Mouse (Mus musculus) embryonic fibroblast, embryonic 13.5 days (primary cell): ENCODE results near the gene Epb41l2. TPM values are rescaled to one million over a fixed set of nuclear protein-coding genes. Genes with fewer than 3 reads are reported as not detected.

Source experiments
- H3K27ac ChIP-seq: 2 replicates; pipeline ENCODE4 v1.5.1; 2012; ENCODE audit warnings: low read length, control low read depth, inconsistent platforms; ENCODE audit not compliant: insufficient read depth
- H3K4me1 ChIP-seq: 2 replicates; pipeline ENCODE4 v1.6.1; 2011; ENCODE audit warnings: low read length; ENCODE audit not compliant: control insufficient read depth, insufficient read depth
- H3K4me3 ChIP-seq: 2 replicates; pipeline ENCODE4 v1.5.1; 2011; ENCODE audit warnings: mild to moderate bottlenecking, control low read depth, low read length; ENCODE audit not compliant: insufficient read depth
- CTCF ChIP-seq: IDR thresholded peaks from 2 replicates; pipeline ENCODE4 v1.5.1; 2011; ENCODE audit warnings: mild to moderate bottlenecking, control low read depth, low read length, moderate library complexity, borderline replicate concordance; ENCODE audit not compliant: insufficient read depth
- POLR2A ChIP-seq: IDR thresholded peaks from 2 replicates; pipeline ENCODE4 v1.6.1; 2011; ENCODE audit warnings: low read depth, mild to moderate bottlenecking, control low read depth, low read length, moderate library complexity
- polyA plus RNA-seq: library from polyadenylated mRNA; stranded (reverse); fragments of >200 nt; gene quantifications from 2 replicates; pipeline ENCODE4 v1.2.4, GENCODE M21; 2011; ENCODE audit warnings: low read depth; ENCODE audit not compliant: missing spikeins, insufficient read length

Gene Epb41l2
- polyA plus RNA-seq, 1 experiment = 134 TPM

GRCm38 (mm10) chr10:25533105-25533504 lies 173.5 kb downstream of the Epb41l2 start:
- TF ChIP-seq CTCF (no peak), POLR2A (no peak)
- H3K4me3 ChIP-seq = no peak overlapping the region
- no peaks in the 10 kb centered on the region; the same call in 1 of the 2 replicates for H3K4me1 ChIP-seq
- H3K27ac ChIP-seq = no peak overlapping the region

GRCm38 (mm10) chr10:25533513-25534246 lies 174.1 kb downstream of the Epb41l2 start:
- Histone ChIP-seq H3K4me1 (no peaks in the 10 kb centered on the region; the same call in 1 of the 2 replicates), H3K27ac (no peak overlapping the region), H3K4me3 (no peak overlapping the region)
- TF ChIP-seq CTCF (no peak), POLR2A (no peak)

- Histone ChIP-seq H3K27ac (no peak overlapping the region), H3K4me3 (no peak overlapping the region), H3K4me1 (no peaks in the 10 kb centered on the region; the same call in 1 of the 2 replicates)
- no peak for TF ChIP-seq CTCF
- no peak for TF ChIP-seq POLR2A
Measured at GRCm38 (mm10) chr10:25534467-25534866, 174.9 kb downstream of the Epb41l2 start.

- Histone ChIP-seq H3K27ac (no peak within 1 kb of the TSS), H3K4me3 (no peak within 1 kb of the TSS), H3K4me1 (no peaks in the 10 kb centered on the region; the same call in 1 of the 2 replicates)
- no peak for TF ChIP-seq POLR2A
- no peak for TF ChIP-seq CTCF
Measured at GRCm38 (mm10) chr10:25535891-25536331, 176.3 kb downstream of the Epb41l2 start, which contains the start of gene Smlr1. Gene Smlr1, minus strand, starts transcription at chr10:25536267.

GRCm38 (mm10) chr10:25536621-25537020 lies 177.0 kb downstream of the Epb41l2 start:
- TF ChIP-seq POLR2A (no peak), CTCF (no peak)
- H3K4me1 ChIP-seq = no peaks in the 10 kb centered on the region
- H3K27ac ChIP-seq = no peak overlapping the region
- H3K4me3 ChIP-seq = no peak overlapping the region

GRCm38 (mm10) chr10:25538738-25539137 lies 179.1 kb downstream of the Epb41l2 start:
- no peak for TF ChIP-seq POLR2A
- TF ChIP-seq CTCF = no peak
- H3K27ac ChIP-seq = no peak overlapping the region
- no peaks in the 10 kb centered on the region for H3K4me1 ChIP-seq
- H3K4me3 ChIP-seq = no peak overlapping the region

GRCm38 (mm10) chr10:25539146-25539770 lies 179.7 kb downstream of the Epb41l2 start:
- H3K4me1 ChIP-seq = no peaks in the 10 kb centered on the region
- H3K4me3 ChIP-seq = no peak overlapping the region
- no peak overlapping the region for H3K27ac ChIP-seq
- no peak for TF ChIP-seq CTCF
- no peak for TF ChIP-seq POLR2A

GRCm38 (mm10) chr10:25539771-25540168 lies 180.2 kb downstream of the Epb41l2 start:
- no peaks in the 10 kb centered on the region for H3K4me1 ChIP-seq
- TF ChIP-seq POLR2A = no peak
- TF ChIP-seq CTCF = no peak
- H3K4me3 ChIP-seq = no peak overlapping the region
- no peak overlapping the region for H3K27ac ChIP-seq

GRCm38 (mm10) chr10:25541097-25541496 lies 181.5 kb downstream of the Epb41l2 start:
- Histone ChIP-seq H3K27ac (no peak overlapping the region), H3K4me1 (no peaks in the 10 kb centered on the region), H3K4me3 (no peak overlapping the region)
- TF ChIP-seq POLR2A (no peak), CTCF (no peak)

- TF ChIP-seq CTCF (no peak), POLR2A (no peak)
- H3K4me3 ChIP-seq = no peak overlapping the region
- H3K27ac ChIP-seq = no peak overlapping the region
- H3K4me1 ChIP-seq = no peaks in the 10 kb centered on the region
Measured at GRCm38 (mm10) chr10:25552936-25553335, 193.3 kb downstream of the Epb41l2 start.
